12 mouse cellular contexts compared by ENCODE assay signal in genomic region chr5:120280991-120281602, GRCm38 (mm10).
DNase-seq lines count a peak whose midpoint lies in the region; ATAC-seq and TF ChIP-seq lines count a peak whose summit lies in the region.
"Had no signal": no experiment of that assay in that cellular context is flagged by ENCODE, and none has a peak within 500 bp of the region (broad histone marks: within the 10 kb centered on the region; RNA-seq: fewer than 3 reads in every experiment).

No protein-coding gene starts in this region.

- no peak for TF ChIP-seq CTCF in kidney, postnatal 0 days (IDR thresholded peaks at IDR 0.05; ENCODE audit: low read depth)

- WGBS in kidney, postnatal 0 days = 8% methylated on average over 22 of the region's 22 CpGs
- WGBS in forebrain, embryonic 16.5 days = 11% methylated on average over 22 of the region's 22 CpGs
- WGBS in midbrain, embryonic 10.5 days = 1% methylated on average over 22 of the region's 22 CpGs

- H3K4me3 ChIP-seq in kidney, postnatal 0 days (replicated peaks; ENCODE audit: low read depth, low read length) = no peak overlapping the region
- no peak overlapping the region for H3K4me3 ChIP-seq in forebrain, embryonic 16.5 days (replicated peaks; ENCODE audit: low read length)
- peak overlapping the region; percentile 35; the same call in 1 of the 2 replicates for H3K4me3 ChIP-seq in midbrain, embryonic 10.5 days
- H3K4me3 ChIP-seq: left cerebral cortex, adult 2 months; lung, embryonic 15.5 days had no signal

- H3K27me3 ChIP-seq in kidney, postnatal 0 days (ENCODE audit: insufficient read depth, low read length) = peaks cover 3% of the 10 kb centered on the region; the same call in 1 of the 2 replicates
- H3K27me3 ChIP-seq in forebrain, embryonic 16.5 days (replicated peaks; ENCODE audit: control insufficient read depth, insufficient read depth, low read length) = peaks cover 11% of the 10 kb centered on the region; the same call in 1 of the 2 replicates
- peaks cover 100% of the 10 kb centered on the region for H3K27me3 ChIP-seq in midbrain, embryonic 10.5 days (ENCODE audit: low read depth, poor library complexity, severe bottlenecking)

- no peaks in the 10 kb centered on the region for H3K9me3 ChIP-seq in kidney, postnatal 0 days (replicated peaks; ENCODE audit: low read length)
- H3K9me3 ChIP-seq in forebrain, embryonic 16.5 days (ENCODE audit: control insufficient read depth, low read length) = no peaks in the 10 kb centered on the region
- no peaks in the 10 kb centered on the region for H3K9me3 ChIP-seq in midbrain, embryonic 10.5 days (replicated peaks)
- H3K9me3 ChIP-seq: lung, embryonic 15.5 days had no signal

- no peak overlapping the region for H3K27ac ChIP-seq in kidney, postnatal 0 days
- no peak overlapping the region for H3K27ac ChIP-seq in forebrain, embryonic 16.5 days (ENCODE audit: low read length)
- 0 out of 2 replicates have a peak overlapping the region, but pooled peaks have one; percentile 42 for H3K27ac ChIP-seq in midbrain, embryonic 10.5 days (replicated peaks)
- H3K27ac ChIP-seq: left cerebral cortex, adult 2 months; lung, embryonic 15.5 days had no signal

- no peaks in the 10 kb centered on the region for H3K36me3 ChIP-seq in kidney, postnatal 0 days (ENCODE audit: insufficient read depth, low read length)
- no peaks in the 10 kb centered on the region for H3K36me3 ChIP-seq in forebrain, embryonic 16.5 days (ENCODE audit: control insufficient read depth, insufficient read depth)
- H3K36me3 ChIP-seq in midbrain, embryonic 10.5 days = no peaks in the 10 kb centered on the region
- H3K36me3 ChIP-seq: lung, embryonic 15.5 days had no signal

- H3K9ac ChIP-seq in kidney, postnatal 0 days (ENCODE audit: low read depth, low read length) = no peak overlapping the region
- 0 out of 2 replicates have a peak overlapping the region, but pooled peaks have one; percentile 19 for H3K9ac ChIP-seq in forebrain, embryonic 16.5 days (replicated peaks; ENCODE audit: low read depth, low read length)
- H3K9ac ChIP-seq: lung, embryonic 15.5 days had no signal

- peaks cover 4% of the 10 kb centered on the region; the same call in 1 of the 2 replicates for H3K4me1 ChIP-seq in kidney, postnatal 0 days (replicated peaks; ENCODE audit: insufficient read depth, low read length)
- peaks cover 11% of the 10 kb centered on the region for H3K4me1 ChIP-seq in forebrain, embryonic 16.5 days (replicated peaks; ENCODE audit: control insufficient read depth, insufficient read depth, low read length)
- peaks cover 55% of the 10 kb centered on the region for H3K4me1 ChIP-seq in midbrain, embryonic 10.5 days
- H3K4me1 ChIP-seq: lung, embryonic 15.5 days had no signal

- DNase-seq in kidney, postnatal 0 days (ENCODE audit: low spot score) = no peak
- no peak for DNase-seq in kidney, adult 9 months
- DNase-seq in midbrain, embryonic 10.5 days (ENCODE audit: low spot score) = peak; percentile 43
- DNase-seq in retina, postnatal 1 day = peak; percentile 78
- DNase-seq in gastrocnemius, adult 18-20 months (ENCODE audit: low spot score) = no peak
- no peak for DNase-seq in B cell, adult 2 months
- DNase-seq: cerebellum, adult 11-12 months; kidney, adult 18-20 months; thymus, adult 18-20 months had no signal

- H3K4me2 ChIP-seq in kidney, postnatal 0 days (ENCODE audit: low read length) = 0 out of 2 replicates have a peak overlapping the region, but pooled peaks have one; percentile 7
- 0 out of 2 replicates have a peak overlapping the region, but pooled peaks have one; percentile 5 for H3K4me2 ChIP-seq in forebrain, embryonic 16.5 days (ENCODE audit: low read length)
- H3K4me2 ChIP-seq: lung, embryonic 15.5 days had no signal

- ATAC-seq in kidney, postnatal 0 days (replicated peaks; ENCODE audit: low FRiP score, low read depth) = no peak
- no peak for ATAC-seq in forebrain, embryonic 16.5 days

Comparison
In these comparisons a context has a peak if more than half of its experiments do, and no peak if none do; other contexts are left out.
1. DNase-seq: peak in midbrain, embryonic 10.5 days (single experiment) and retina, postnatal 1 day (single experiment); none in kidney, postnatal 0 days (single experiment), kidney, adult 9 months (single experiment), gastrocnemius, adult 18-20 months (single experiment) and B cell, adult 2 months (0 of 2).